Mouse (Mus musculus) bone marrow macrophage, adult 2 months (primary cell): ENCODE results near the gene Dhrs7.

Experiments used
- CTCF ChIP-seq: IDR thresholded peaks from 2 replicates; pipeline ENCODE4 v1.5.1; 2012; ENCODE audit warnings: low read depth, mild to moderate bottlenecking, low read length, moderate library complexity
- POLR2A ChIP-seq: IDR thresholded peaks from 2 replicates; pipeline ENCODE4 v1.6.1; 2012; ENCODE audit warnings: mild to moderate bottlenecking, low read depth, low read length, borderline replicate concordance

- TF ChIP-seq CTCF (no peak), POLR2A (no peak)
Observed at GRCm38 (mm10) chr12:72621441-72621840, 43.3 kb downstream of the Dhrs7 start.
